Mouse (Mus musculus) bone marrow macrophage, adult 2 months (primary cell): ENCODE measurements around the gene Smtn.

Experiments used
- CTCF ChIP-seq: IDR thresholded peaks from 2 replicates; pipeline ENCODE4 v1.5.1; 2012; ENCODE audit warnings: low read depth, mild to moderate bottlenecking, low read length, moderate library complexity
- POLR2A ChIP-seq: IDR thresholded peaks from 2 replicates; pipeline ENCODE4 v1.6.1; 2012; ENCODE audit warnings: mild to moderate bottlenecking, low read depth, low read length, borderline replicate concordance

- no peak for TF ChIP-seq CTCF
- TF ChIP-seq POLR2A = no peak
Measured at GRCm38 (mm10) chr11:3563853-3564252, 23.4 kb upstream of the Smtn start.
